Mouse (Mus musculus): Measurements from ENCODE around the gene Hils1.
"Not testable (repeated sequence)": the region's sequence is repeated elsewhere in the genome, so short reads cannot be mapped to it uniquely, and the experiment has no call there.

Gene Hils1

DNA sequence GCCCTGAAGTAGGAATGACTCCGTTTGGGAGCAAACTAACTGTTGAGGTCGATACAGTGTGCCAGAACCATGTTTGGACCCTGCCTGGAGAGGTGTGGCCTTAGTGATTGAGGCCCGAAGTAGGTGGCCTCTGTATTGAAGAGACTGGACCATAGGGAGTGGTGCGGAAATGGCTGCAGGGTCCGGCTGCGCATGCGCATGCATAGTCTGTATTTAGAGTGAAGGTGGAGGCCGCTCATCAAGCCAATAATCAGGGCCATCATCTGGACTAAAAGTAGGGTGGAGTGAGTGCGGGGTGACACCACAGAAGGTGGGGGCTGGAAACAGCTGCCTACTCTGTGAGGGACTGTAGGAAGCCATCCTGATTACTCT is 9.7 kb upstream of the Hils1 start:
- DNase-seq, result no peak

DNA sequence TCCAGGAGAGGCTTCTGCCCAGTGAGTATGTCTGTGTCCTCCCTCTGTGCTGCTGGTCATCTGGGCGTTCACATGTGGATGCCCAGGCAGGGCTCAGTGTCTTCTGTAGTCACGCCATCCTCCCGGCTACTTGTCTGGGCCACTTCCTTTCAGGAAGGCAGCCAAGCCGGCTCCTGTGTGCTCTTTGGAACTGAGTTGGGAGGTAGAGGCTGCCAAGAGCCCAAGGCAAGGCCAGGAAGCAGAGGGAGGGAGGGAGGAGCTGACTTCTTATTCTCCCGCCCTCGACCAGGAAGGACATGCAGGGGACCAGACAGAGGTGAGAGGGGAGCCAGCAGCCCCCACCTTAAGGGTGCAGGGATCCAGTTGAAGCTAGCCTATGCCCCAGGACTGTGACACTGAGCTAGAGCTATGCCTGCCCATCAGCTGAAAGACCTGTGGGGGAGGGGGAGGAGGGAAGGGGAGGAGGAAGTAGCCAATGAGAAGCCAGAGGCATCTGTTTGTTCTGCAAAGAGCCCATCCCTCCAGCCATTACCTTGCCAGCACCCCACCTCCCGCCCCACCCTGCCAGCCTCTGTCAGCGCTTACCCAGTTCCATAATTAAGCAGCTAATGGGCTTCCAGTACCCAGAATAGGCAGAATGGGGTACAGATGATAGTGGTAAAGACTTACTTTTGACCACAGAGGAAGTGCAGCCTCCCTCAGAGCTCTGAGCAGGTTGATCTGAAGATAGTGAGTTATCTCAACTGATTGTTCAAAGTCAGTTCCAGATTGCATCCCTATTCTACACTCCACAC is 9.1 kb upstream of the Hils1 start:
- DNase-seq, result no peak

DNA sequence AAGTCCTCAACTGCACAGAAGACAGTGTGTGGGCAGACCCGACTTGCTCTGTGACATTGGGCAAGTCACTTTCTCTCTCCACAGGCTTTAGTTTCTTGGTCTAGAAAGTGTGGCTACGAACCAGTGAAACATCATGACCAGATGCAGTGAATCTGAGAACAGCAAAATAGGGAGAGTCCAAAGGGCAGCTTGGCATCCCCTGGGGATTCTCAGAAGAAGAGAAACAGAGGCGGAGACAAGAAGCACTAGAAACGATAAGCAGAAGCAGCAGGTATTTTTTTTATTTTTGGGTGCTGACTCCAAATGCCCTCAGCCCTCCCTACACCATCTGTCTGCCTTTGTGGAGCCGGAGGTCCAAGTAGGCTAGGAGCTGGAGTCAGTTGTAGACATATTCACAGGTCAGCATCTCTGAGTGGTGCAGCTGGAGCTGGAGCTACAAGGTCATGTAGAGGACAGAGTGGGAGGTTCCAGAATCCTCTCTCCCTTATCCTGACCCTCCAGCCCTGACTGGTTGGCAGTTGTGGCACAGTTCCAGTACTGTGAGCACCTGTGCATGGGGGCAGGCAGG is 4.8 kb upstream of the Hils1 start:
- DNase-seq, result no peak

DNA sequence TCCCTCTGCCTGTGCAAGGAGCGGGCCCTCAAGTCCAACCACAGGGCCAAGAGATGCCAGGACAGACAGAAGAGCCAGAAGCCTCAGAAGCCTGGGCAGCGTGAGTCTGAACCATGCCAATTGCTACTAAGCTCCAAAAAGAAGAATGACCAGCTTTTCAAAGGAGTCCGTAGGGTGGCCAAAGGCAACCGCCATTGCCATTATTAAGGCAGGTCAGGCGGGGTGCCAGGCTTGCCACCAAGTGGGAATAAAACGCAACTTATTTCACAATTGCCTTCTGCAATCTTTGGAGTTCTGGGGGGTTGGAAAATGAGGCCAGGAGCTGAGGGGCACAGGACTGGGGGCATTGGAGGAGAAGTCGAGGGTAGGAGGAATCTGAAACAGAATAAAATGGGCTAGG is 794 bp downstream of the Hils1 start:
- DNase-seq, result no peak

DNA sequence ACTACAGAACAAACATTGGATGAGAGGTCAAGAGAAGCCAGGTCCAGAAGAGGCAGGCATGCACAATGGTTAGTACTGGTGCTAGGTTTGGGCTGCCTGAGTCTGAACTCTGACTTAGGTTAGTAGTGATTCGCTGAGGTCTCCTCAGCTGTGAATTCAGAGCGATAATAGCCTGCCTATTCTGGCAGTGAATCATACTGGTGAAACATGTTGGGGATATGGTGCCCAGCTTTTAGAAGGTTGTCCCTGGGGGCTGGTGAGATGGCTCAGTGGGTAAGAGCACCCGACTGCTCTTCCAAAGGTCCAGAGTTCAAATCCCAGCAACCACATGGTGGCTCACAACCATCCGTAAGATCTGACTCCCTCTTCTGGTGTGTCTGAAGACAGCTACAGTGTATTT is 2.3 kb downstream of the Hils1 start:
- not testable (repeated sequence) for DNase-seq

DNA sequence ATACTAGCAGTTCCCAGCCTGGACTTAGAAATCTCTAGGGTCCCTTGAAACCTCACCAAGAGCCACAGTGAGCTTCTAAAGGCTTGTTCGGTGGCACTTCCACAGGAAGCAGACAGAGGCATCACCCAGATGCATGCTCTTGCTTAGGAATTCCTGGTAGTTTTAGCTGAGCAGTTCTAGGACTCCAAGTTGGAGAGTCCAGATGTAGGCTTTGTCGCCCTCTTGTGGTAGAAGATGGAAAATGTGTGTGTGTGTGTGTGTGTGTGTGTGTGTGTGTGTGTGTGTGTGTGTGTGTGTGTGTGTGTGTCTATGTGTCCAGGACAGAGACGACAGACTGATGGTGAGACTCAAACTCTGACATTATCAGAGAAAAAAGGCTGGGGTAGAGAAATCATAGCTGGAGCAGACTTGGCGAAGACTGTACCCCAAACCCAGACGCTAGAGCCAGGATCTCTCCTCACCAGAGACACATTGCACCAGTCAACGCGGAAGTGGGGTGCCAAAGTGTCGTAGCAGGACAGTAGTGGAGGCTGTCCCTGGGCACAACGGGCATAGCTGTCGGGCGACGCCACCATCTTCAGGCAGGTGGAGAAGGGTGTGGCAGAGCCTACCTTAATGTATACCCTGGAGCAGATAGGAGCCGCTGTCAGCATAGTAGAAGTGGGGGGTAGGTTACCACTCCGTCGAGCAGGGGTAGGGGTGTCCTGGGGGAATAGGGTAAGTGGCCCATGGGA is 3.0 kb downstream of the Hils1 start:
- DNase-seq, result peak; percentile 56

DNA sequence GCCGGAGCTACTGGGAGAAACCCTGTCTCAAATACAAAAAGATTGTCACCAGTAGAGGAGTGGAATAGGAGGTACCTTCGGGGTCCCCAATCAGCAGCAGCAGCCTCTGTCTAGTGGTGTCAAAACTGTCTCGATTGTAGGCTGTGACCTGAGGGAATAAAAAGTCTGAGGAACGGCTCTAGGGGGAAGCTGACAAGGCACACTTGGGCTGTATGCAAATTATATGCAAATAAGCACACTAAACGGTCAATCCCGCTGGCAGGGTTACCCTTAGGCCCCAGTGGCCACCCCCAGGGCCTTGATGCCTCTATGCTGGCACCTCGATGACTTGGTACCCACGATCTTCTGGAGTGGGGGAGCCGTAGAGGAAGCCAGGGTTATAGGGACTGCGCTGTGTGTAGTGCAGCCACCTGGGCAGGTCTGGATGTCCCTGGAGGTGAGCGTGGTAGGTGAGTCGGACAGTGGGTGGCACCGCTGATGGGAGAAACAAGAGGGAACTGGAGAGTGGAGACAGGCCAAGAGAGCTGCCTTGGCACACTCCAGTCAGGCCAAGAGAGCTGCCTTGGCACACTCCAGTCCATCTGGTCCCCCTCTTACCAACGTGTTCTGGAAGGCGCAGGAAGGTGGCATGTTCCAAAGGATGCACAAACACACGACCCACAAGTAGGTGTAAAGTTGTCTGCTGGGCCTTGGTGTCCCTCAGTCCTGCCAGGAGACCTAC is 4.7 kb downstream of the Hils1 start:
- no peak for DNase-seq

DNA sequence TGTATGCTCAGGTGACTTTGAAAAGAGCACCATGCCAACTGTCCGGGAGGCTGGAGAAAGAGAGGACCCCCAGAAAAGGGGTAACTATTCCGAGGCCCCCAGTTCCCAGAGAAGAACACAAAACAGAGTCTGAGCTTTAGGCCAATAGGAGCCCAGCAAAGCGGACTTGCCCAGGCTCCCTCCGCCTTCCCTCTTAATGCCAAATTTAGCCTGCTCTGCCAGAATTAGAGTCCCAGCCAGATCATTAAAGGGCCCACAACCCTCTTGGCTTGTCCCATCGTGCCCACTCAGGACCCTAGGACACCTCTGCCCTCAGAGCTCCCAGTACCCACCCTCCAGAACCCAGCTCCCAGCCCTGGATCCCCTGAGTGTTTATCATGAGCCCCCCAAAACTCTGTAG is 5.5 kb downstream of the Hils1 start:
- DNase-seq, result no peak

DNA sequence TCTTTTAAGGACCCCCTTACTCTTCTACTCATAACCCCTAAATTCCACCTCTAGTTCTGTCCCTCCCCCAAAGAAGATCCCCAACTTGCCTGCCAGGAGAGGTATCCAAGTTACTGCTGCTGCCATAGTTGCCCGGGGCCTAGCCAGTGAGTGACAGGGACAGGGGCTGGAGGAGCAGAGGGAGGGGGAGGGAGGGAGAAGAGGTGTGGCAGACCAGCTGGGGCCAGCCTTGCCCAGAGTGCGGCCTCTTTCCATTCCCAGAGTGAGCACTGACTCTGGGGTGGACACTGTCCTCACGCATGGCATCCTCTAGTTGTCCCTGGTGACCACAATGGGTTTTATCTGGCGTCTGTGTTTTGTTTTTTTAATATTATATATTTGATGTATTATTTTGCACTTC is 5.9 kb downstream of the Hils1 start:
- DNase-seq, result no peak

DNA sequence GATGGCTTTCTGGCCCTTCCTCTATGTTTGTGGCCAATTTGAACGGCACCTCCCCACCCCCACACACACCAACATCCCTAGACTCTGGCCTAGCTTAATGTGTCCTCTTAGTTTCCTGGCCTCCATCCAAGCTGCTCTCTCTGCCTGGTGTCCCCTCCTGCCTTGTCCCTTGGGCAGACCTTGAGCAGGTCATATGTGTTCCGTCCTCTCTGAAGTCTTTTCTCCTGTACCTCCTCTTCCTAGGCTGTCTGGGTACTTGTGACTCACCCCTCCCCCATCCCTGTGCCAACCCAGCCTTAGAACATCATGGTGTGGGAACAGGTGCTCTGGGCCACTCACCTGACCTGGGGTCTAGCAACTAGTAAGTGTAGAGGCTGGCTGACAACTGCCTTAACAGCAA is 7.6 kb downstream of the Hils1 start:
- DNase-seq, result no peak

DNA sequence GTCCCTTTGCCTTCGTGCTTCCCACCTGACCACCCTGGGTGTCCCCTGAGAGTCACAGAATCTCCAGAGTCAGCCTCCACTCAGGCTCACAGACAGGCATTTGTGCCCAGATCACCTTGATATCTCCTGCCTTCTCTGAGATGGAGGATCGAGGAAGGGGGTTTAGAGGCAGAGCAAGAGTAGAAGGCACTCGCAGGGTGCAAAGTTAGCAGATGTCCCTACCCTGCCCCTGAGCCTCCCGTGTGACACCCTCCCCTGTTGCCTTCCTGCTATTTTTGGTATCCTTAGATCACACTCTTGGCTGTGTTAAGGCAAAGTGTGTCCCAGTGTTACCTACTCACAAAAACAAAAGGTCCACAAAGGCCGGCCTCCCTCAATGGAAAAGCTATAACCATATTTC is 8.8 kb downstream of the Hils1 start, which contains the start of gene Sgca:
Gene Sgca, minus strand, starts transcription at position 129 of the 400 bp plus-strand sequence.
- no peak for DNase-seq

DNA sequence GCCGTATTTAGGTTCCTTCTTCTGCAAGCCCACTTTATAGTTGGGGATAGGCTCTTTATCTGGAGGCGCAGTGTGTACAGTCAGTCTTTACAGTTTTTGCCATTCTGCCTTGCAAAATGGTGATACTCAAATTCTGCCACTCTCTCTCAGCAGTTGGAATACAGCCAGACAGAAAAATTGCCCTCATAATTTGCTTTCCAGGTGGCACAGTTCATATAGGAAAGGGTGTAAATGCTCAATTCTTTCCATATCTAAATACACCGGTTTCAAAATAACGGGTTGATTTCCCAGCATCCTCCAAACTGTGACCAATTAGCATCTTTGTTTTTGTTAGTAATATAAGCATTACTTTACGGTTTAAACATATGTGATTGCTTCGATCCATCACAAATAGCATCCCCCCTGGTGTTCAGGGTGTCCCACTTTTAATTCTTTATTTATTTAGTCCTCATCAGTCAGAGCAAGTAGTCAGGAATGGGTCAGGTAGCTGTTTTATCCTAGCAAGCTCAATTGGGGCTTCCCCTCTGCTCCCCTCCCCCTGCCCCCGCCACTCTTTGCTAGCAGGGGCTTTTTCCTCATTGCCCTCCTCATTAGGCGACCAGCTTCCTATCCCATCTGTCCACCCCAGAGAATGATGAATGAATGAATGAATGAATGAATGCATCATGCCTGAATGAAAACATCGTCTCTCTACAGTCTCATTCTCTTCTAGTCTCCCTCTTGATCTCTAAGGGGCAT is 11.0 kb downstream of the Hils1 start:
- no peak for DNase-seq

DNA sequence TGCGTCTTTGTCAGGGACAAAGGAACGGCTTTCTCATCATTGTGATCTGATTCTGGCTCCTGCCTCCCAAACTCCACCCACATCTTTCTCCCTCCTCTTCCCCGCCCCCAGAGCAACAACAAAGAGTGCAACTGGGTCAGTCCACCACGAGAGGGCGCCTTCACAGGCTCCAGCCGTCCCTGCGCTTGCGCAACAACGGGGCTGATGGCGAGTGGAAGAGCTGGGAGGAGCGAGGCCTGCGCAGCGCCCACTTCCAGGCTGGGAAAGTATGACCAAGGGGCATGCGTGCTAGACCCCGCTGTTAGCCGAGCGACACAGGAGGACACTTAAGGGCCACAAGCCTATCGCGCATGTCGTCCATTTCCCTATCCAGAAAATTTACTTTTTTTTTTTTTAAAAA is 11.6 kb downstream of the Hils1 start:
- peak; percentile 97 for DNase-seq

DNA sequence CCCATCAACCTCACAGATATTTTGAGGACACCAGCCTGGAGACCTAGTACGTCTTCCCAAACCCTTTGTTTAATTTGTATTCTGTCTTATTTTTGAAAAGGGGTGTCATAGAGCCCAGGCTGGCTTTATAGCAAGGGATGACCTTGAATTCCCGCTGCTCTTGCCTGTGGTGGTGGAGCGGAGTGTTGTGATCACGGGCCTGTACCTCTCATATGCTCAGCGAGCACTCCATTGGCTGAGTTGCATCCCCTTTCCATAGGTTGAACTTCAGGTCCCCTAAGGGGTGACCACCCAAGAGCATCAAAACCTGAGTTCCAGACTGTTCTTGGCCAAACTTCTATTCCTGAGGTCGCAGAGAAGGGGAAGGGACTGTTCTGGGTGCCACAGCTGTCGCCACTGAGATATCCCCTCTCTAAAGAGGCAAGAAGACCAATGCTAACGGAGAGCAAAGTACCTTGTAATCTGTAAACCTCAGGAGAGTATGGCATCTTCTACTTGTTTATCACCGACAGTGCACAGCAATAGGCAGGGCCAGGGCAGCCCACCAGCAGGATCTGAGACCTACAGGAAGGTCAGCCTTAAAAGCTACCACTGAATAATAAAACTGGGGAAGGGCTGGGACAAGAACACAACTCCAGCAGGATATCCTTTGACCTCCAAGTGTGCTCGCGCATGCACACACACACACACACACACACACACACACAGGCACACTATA is 12.2 kb downstream of the Hils1 start:
- no peak for DNase-seq

DNA sequence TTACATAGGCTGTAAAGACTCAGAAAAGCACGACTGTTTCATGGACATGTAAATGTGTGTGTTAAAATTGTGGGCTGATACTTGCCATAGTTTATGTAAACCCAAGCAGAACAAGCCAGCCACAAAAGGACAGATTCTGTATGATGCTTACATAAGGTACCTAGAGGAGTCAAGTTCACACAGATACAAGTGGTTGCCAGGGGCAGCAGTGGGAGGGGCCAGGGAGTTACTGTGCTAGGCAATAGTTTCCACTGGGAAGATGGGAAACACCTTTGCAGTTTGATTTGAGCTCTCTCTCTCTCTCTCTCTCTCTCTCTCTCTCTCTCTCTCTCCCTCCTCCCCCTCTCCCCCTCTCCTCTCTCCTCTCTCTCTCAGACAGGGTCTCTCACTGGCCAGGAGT is 17.7 kb downstream of the Hils1 start:
- DNase-seq, result no peak

DNA sequence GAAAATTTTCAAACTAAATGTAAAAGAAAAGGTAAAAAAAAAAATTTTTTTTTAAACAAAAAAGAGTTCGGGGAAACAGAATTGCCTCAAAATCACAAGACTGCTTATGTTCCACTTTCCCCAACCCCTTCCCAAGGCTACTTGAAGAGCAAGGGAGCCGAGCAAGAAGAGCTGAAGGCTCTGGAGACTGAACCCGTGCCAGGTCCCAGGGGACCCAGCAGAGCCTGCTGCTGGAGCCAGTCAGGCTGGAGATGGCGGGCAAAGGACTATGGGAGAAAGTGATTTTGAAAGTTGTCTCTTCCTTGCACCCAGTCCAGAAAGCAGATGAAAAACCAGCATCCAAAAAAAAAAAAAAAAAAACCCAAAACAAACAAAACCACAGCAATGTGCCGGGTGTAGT is 18.4 kb downstream of the Hils1 start:
- no peak for DNase-seq

DNA sequence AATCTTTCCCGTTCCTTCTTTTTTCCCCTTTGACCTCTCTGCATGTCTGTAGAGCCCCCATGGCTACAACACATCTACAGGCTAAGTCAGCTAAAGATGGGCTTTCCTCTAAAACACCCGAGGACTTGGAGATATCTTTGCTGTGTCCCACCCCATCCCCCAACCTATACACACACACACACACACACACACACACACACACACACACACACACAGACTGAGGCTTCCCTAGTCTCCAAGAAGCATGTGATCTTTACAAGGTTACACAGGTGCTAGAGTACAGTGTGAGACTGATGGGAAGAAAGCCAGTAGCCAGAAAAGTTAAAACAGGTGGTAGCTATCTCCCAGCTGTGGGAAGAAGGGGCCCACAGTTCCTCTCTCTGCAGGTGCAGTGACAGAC is 19.0 kb downstream of the Hils1 start:
- no peak for DNase-seq

DNA sequence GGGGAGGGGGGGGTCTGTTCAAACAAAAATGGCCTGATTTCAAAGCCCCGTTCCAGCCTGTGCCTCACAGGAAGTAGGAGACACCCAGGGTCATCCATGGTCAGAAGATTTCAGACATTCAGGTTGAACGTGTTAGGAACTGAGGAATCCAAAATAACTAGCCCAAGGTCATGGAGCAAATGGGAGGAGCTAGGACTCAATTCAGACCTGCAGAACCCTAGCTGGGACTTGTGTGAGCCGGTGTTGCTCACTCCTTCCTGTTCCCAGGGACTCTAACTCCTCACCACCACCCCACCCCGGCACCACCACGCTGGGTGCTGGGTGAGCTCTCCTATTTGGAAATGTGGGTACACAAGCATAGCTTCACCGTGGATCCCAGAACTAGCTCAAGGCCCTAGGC is 19.9 kb downstream of the Hils1 start:
- no peak for DNase-seq

DNA sequence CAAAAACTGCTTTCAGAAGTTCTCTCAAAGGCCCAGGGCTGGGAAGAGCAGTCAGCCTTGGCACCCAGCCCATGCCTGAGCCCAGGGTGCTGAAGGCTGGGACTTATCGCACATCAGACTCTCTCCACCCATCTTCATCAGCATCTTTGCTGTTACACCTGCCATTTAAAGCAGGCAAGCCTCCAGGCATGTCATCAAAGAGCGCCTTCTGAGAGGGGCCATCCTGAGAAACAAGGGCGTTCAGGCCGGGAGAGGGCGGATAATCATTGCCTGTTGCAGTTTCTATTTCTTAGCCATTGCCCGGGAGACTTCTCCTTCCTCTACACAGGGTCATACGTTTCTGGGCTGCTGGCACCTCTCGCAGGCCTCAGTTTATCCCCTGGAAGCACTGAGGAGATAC is 20.5 kb downstream of the Hils1 start:
- DNase-seq, result no peak

DNA sequence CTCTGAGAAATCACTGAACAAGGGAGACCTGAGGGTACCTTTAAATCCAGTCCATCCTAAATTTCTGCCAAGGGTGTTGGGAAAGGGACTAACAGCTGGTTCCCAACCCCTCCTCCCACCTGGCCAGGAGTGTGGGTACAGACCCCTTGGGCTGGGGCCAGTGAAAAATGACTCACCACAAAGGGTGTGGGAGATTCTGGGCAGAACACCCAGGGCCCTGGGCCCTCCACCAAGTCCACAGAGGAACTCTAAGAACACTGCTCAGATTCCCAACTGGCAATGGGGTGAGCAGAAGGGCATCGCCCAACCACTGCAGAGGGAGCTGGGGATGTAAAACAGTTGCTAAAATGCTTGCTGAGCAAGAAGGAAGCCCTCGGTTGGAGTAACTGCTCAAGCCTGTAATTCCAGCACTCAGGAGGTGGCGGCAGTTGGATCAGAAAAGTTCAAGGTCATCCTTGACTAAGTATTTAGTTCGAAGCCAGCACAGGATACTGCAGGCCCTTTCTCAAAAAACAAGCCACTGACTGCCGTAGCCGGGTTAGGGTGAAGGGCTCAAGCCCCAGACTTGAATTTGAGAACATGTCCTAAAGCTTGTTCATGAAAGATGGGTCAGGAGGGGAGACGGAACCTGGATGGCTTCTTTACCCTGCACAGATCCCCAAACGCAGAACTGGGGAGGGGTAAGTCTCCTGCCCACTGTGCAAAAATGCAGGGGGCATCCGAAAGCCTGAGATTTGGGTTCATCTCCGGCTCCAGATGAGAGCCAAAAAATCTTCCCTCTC is 21.6 kb downstream of the Hils1 start:
- peak; percentile 47 for DNase-seq

DNA sequence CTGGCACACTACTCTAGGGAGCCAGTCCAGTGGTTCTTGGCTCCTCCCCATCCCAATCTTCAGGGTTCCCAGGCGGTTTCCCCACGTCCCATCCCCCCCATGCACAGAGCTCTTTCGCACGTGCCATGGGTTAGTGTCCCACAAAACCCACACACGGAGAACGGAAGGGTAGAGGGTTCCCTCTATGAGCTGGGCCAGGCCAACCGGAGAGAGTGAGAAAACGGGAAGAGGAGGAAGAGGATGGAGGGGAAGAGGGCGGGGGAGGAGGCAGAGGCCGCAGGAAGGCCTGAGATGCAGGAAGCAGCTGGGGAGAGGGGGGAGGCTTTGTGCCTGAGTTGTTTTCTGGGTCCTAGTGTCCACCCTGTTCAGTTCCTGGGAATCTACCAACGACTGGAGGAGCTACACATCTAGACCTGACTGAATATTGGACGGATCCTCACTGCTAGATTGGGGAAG is 22.2 kb downstream of the Hils1 start:
- peak; percentile 81 for DNase-seq
